Mouse (Mus musculus): ENCODE data around the gene Satb2. TPM values are rescaled to one million over a fixed set of nuclear protein-coding genes. Genes with fewer than 3 reads are reported as not detected.

The Satb2 gene
- polyA plus RNA-seq, 1 experiment from 2014 or later: 0.17 TPM

DNA sequence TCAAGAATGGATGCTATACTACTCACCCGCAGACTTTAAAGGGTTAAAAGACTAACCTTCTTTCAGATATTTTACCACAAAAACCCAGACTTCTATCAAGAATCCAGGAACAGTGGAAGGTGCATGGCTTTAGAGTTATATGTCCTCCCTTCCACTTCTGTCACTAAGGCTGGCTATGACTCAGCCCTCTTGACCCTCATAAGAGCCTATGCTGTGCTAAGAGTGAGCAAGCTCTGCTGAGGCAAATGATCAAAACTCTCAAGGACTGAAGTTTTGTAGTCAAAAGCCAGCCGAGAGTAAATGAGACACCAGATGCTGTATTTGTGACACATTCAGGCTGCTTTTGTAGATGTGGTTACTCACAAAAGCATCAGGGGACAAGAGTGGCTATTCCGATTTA lies 81.8 kb downstream of the Satb2 start:
- WGBS: 70% methylated on average over 3 of the region's 3 CpGs
- Histone ChIP-seq H3K27me3 (replicated peaks; ENCODE audit: insufficient read depth, low read length) (no peaks in the 10 kb centered on the region), H3K9me3 (ENCODE audit: low read length) (no peaks in the 10 kb centered on the region), H3K27ac (ENCODE audit: low read length) (no peak overlapping the region), H3K4me1 (ENCODE audit: insufficient read depth, low read depth, low read length) (no peaks in the 10 kb centered on the region), H3K36me3 (ENCODE audit: insufficient read depth, low read length) (no peaks in the 10 kb centered on the region), H3K9ac (replicated peaks; ENCODE audit: low read depth) (no peak overlapping the region), H3K4me2 (replicated peaks; ENCODE audit: low read depth, low read length) (no peak overlapping the region), H3K4me3 (ENCODE audit: low read depth, low read length) (no peak overlapping the region)
- DNase-seq (ENCODE audit: low spot score): peak; percentile 85
- TF ChIP-seq EP300 (IDR thresholded peaks at IDR 0.05) (peak; percentile 77), CTCF (IDR thresholded peaks at IDR 0.05) (no peak)
- peak; percentile 95 for ATAC-seq

- Histone ChIP-seq H3K27ac (ENCODE audit: low read length) (no peak overlapping the region), H3K27me3 (replicated peaks; ENCODE audit: insufficient read depth, low read length) (no peaks in the 10 kb centered on the region), H3K4me2 (replicated peaks; ENCODE audit: low read depth, low read length) (no peak overlapping the region), H3K9me3 (ENCODE audit: low read length) (no peaks in the 10 kb centered on the region), H3K4me3 (ENCODE audit: low read depth, low read length) (no peak overlapping the region), H3K4me1 (ENCODE audit: insufficient read depth, low read depth, low read length) (no peaks in the 10 kb centered on the region), H3K9ac (replicated peaks; ENCODE audit: low read depth) (no peak overlapping the region), H3K36me3 (ENCODE audit: insufficient read depth, low read length) (no peaks in the 10 kb centered on the region)
- DNase-seq (ENCODE audit: low spot score) (no peak), ATAC-seq (no peak)
- WGBS: 84% methylated on average over 5 of the region's 5 CpGs
- no peak for TF ChIP-seq CTCF (IDR thresholded peaks at IDR 0.05)
- TF ChIP-seq EP300 (IDR thresholded peaks at IDR 0.05): no peak
Measured at GRCm38 (mm10) chr1:56892766-56893165, 85.7 kb downstream of the Satb2 start.

GRCm38 (mm10) chr1:56888939-56889338 lies 89.5 kb downstream of the Satb2 start:
- no peak overlapping the region for H3K9ac ChIP-seq (replicated peaks; ENCODE audit: low read depth)
- ATAC-seq (peak; percentile 30; the same call in 1 of the 2 replicates), DNase-seq (ENCODE audit: low spot score) (peak; percentile 24)
- H3K4me1 ChIP-seq (ENCODE audit: insufficient read depth, low read depth, low read length): no peaks in the 10 kb centered on the region
- H3K27me3 ChIP-seq (replicated peaks; ENCODE audit: insufficient read depth, low read length): no peaks in the 10 kb centered on the region
- no peak overlapping the region for H3K27ac ChIP-seq (ENCODE audit: low read length)
- H3K9me3 ChIP-seq (ENCODE audit: low read length): no peaks in the 10 kb centered on the region
- no peak for TF ChIP-seq CTCF (IDR thresholded peaks at IDR 0.05)
- TF ChIP-seq EP300 (IDR thresholded peaks at IDR 0.05): peak; percentile 43; the same call in 1 of the 2 replicates
- no peak overlapping the region for H3K4me2 ChIP-seq (replicated peaks; ENCODE audit: low read depth, low read length)
- no peak overlapping the region for H3K4me3 ChIP-seq (ENCODE audit: low read depth, low read length)
- WGBS: 43% methylated on average over 1 of the region's 1 CpGs
- no peaks in the 10 kb centered on the region for H3K36me3 ChIP-seq (ENCODE audit: insufficient read depth, low read length)

DNA sequence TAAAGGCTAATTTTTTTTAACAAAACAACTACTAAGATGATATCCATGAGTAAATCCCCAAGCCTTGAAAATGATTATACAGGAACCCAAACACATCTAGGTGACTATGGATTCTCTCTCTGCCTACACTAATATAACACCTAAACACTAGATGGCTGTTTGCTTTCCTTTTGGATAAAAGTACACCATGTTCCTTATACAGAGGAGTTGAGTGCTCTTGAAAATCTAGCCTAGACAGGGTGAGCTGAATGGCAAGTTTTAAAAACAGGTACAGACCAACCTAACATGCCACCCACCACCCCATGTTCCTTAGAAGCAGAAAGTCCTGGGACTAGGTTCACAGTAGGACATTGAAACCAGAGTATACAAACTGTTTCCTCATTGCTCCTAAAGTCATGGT lies 90.9 kb downstream of the Satb2 start:
- Histone ChIP-seq H3K4me2 (replicated peaks; ENCODE audit: low read depth, low read length) (no peak overlapping the region), H3K9me3 (ENCODE audit: low read length) (no peaks in the 10 kb centered on the region), H3K4me3 (ENCODE audit: low read depth, low read length) (no peak overlapping the region), H3K27ac (ENCODE audit: low read length) (no peak overlapping the region), H3K27me3 (replicated peaks; ENCODE audit: insufficient read depth, low read length) (no peaks in the 10 kb centered on the region), H3K9ac (replicated peaks; ENCODE audit: low read depth) (no peak overlapping the region), H3K4me1 (ENCODE audit: insufficient read depth, low read depth, low read length) (no peaks in the 10 kb centered on the region), H3K36me3 (ENCODE audit: insufficient read depth, low read length) (no peaks in the 10 kb centered on the region)
- DNase-seq (ENCODE audit: low spot score): peak; percentile 74
- TF ChIP-seq EP300 (IDR thresholded peaks at IDR 0.05): peak; percentile 83
- TF ChIP-seq CTCF (IDR thresholded peaks at IDR 0.05): no peak
- peak; percentile 82 for ATAC-seq

DNA sequence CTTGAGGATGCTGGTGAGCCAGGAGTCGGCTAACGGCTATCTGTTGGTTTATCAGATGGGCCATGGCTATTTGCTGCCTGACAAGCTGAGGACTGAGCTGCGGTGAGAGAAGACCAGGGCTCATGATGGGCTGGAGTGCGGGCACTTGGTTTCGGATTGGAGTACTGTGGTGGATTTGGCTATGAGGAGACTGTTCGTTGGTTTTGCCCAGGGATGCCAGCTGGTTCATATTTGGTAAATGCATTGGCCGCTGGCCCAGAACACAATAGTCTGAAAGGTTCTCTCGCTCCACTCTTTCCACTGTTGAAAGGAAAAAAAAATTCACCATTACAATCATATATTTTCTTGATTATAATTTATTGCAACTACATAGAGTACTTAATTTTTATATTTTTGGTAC lies 107.0 kb downstream of the Satb2 start:
- Histone ChIP-seq H3K27ac (ENCODE audit: low read length) (no peak overlapping the region), H3K4me1 (ENCODE audit: insufficient read depth, low read depth, low read length) (no peaks in the 10 kb centered on the region), H3K9ac (replicated peaks; ENCODE audit: low read depth) (no peak overlapping the region), H3K4me2 (replicated peaks; ENCODE audit: low read depth, low read length) (no peak overlapping the region), H3K36me3 (ENCODE audit: insufficient read depth, low read length) (no peaks in the 10 kb centered on the region), H3K9me3 (ENCODE audit: low read length) (no peaks in the 10 kb centered on the region), H3K27me3 (replicated peaks; ENCODE audit: insufficient read depth, low read length) (no peaks in the 10 kb centered on the region), H3K4me3 (ENCODE audit: low read depth, low read length) (no peak overlapping the region)
- DNase-seq (ENCODE audit: low spot score) (no peak), ATAC-seq (no peak)
- 84% methylated on average over 8 of the region's 8 CpGs for WGBS
- TF ChIP-seq CTCF (IDR thresholded peaks at IDR 0.05) (no peak), EP300 (IDR thresholded peaks at IDR 0.05) (no peak)

DNA sequence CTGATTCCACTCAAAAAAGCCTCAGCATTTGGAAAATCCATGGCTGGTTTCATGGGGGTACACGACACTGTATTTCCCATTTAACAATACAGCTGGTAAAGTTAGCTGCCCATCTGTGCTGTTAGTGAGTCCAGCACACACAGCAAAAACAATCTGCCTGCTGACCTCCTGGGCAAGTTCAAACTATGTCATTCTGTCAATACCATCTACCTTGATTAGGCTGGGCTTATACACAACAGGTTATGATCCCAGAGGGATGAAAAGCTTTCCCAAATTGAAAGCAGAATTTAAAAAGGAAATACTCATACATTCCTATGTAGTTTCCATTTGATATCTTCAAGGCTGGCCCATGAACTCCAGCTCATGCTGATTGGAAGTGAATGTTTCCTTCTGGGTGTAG lies 113.2 kb downstream of the Satb2 start:
- DNase-seq (ENCODE audit: low spot score) (no peak), ATAC-seq (no peak)
- Histone ChIP-seq H3K27ac (ENCODE audit: low read length) (no peak overlapping the region), H3K4me3 (ENCODE audit: low read depth, low read length) (no peak overlapping the region), H3K9me3 (ENCODE audit: low read length) (no peaks in the 10 kb centered on the region), H3K4me2 (replicated peaks; ENCODE audit: low read depth, low read length) (no peak overlapping the region), H3K27me3 (replicated peaks; ENCODE audit: insufficient read depth, low read length) (no peaks in the 10 kb centered on the region), H3K36me3 (ENCODE audit: insufficient read depth, low read length) (no peaks in the 10 kb centered on the region), H3K9ac (replicated peaks; ENCODE audit: low read depth) (no peak overlapping the region), H3K4me1 (ENCODE audit: insufficient read depth, low read depth, low read length) (no peaks in the 10 kb centered on the region)
- WGBS: 81% methylated on average over 1 of the region's 1 CpGs
- TF ChIP-seq CTCF (IDR thresholded peaks at IDR 0.05) (no peak), EP300 (IDR thresholded peaks at IDR 0.05) (no peak)

GRCm38 (mm10) chr1:56862799-56863198 lies 115.7 kb downstream of the Satb2 start:
- 69% methylated on average over 4 of the region's 4 CpGs for WGBS
- H3K9me3 ChIP-seq (ENCODE audit: low read length): no peaks in the 10 kb centered on the region
- no peak for ATAC-seq
- H3K27ac ChIP-seq (ENCODE audit: low read length): no peak overlapping the region
- no peak overlapping the region for H3K9ac ChIP-seq (replicated peaks; ENCODE audit: low read depth)
- no peak for TF ChIP-seq EP300 (IDR thresholded peaks at IDR 0.05)
- no peak for TF ChIP-seq CTCF (IDR thresholded peaks at IDR 0.05)
- no peak overlapping the region for H3K4me2 ChIP-seq (replicated peaks; ENCODE audit: low read depth, low read length)
- H3K27me3 ChIP-seq (replicated peaks; ENCODE audit: insufficient read depth, low read length): no peaks in the 10 kb centered on the region
- H3K4me3 ChIP-seq (ENCODE audit: low read depth, low read length): no peak overlapping the region
- H3K36me3 ChIP-seq (ENCODE audit: insufficient read depth, low read length): no peaks in the 10 kb centered on the region
- H3K4me1 ChIP-seq (ENCODE audit: insufficient read depth, low read depth, low read length): no peaks in the 10 kb centered on the region
- no peak for DNase-seq (ENCODE audit: low spot score)
